Mouse (Mus musculus): Measurements from ENCODE around the gene H2-DMa. TPM values are rescaled to one million over a fixed set of nuclear protein-coding genes. Genes with fewer than 3 reads are reported as not detected.
A peak's percentile ranks its signal among the peaks of the same experiment; 100 is the strongest.

H2-DMa gene
- polyA plus RNA-seq, 1 experiment from 2014 or later: 13.8 TPM

DNA sequence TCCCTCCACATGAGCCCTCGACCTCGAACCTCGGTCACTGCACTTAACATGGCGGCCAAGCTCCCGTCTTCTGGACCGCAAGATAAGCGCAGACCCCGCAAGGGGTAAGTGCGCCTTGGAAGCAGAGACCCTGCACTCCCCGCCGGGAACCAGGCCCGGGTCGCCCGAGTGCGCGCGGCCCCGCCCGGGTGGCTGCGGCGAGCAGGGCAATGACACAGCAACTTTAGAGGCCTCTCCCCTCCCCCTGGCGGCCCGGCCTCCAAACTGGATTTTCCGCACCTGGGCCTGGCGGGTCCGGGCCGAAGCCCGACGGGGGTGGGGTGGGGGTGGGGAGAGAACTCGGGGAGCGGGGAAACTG is 1.5 kb downstream of the H2-DMa start:
- WGBS: under 1% methylated on average over 30 of the region's 31 CpGs
- Histone ChIP-seq H3K9me3 (replicated peaks; ENCODE audit: control insufficient read depth, low read length) (no peaks in the 10 kb centered on the region), H3K9ac (ENCODE audit: low read length) (peak overlapping the region; percentile 100), H3K27ac (ENCODE audit: low read length) (peak overlapping the region; percentile 100), H3K4me2 (ENCODE audit: low read depth, low read length) (peak overlapping the region; percentile 83), H3K4me1 (ENCODE audit: control insufficient read depth, insufficient read depth, low read length) (peaks cover 24% of the 10 kb centered on the region), H3K4me3 (ENCODE audit: low read length) (peak overlapping the region; percentile 89), H3K36me3 (ENCODE audit: control insufficient read depth, insufficient read depth) (peaks cover 14% of the 10 kb centered on the region), H3K27me3 (ENCODE audit: control insufficient read depth, insufficient read depth, low read length) (no peaks in the 10 kb centered on the region)
- peak; percentile 6 for ATAC-seq (replicated peaks; ENCODE audit: extremely low read depth, insufficient read depth, low FRiP score)

DNA sequence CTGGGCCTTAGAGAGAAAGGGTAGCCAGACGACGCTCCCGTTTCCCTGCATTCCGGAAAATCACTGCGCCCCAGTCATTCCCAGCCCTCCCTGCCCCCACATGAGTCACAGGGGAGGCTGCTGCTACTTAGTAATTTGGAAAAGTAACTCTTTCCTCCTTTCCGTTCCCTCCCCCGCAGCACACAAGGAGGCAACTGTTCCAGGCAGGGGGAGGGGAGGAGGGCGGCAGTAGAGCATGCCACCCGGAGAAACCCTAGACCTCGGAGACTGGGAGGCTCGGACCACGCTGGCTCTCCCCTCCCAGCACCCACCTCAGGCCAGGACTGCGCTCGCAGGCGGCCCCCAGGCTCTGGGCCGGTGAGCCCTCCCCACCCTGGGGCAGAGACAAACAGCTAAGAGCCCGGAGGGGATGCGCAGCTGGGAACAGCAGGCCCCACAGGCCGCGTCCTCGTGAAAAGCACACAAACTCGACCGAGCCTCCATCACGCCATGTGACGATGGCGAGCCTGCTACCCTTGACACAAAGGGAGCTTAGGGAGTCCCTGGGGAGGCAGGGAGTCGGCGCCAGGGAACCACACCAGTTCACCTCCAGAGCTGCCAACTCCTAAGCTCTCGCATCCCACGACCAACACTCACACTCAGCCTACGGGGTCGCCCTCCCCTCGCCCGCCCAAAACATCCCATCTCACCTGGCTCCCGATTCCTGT is 2.0 kb downstream of the H2-DMa start:
- peaks cover 10% of the 10 kb centered on the region for H3K36me3 ChIP-seq (ENCODE audit: control insufficient read depth, insufficient read depth)
- H3K27me3 ChIP-seq (ENCODE audit: control insufficient read depth, insufficient read depth, low read length): no peaks in the 10 kb centered on the region
- H3K9ac ChIP-seq (ENCODE audit: low read length): peak overlapping the region; percentile 100
- H3K9me3 ChIP-seq (replicated peaks; ENCODE audit: control insufficient read depth, low read length): no peaks in the 10 kb centered on the region
- peaks cover 23% of the 10 kb centered on the region for H3K4me1 ChIP-seq (ENCODE audit: control insufficient read depth, insufficient read depth, low read length)
- peak; percentile 15 for ATAC-seq (replicated peaks; ENCODE audit: extremely low read depth, insufficient read depth, low FRiP score)
- peak overlapping the region; percentile 100 for H3K27ac ChIP-seq (ENCODE audit: low read length)
- H3K4me2 ChIP-seq (ENCODE audit: low read depth, low read length): peak overlapping the region; percentile 83
- under 1% methylated on average over 32 of the region's 35 CpGs for WGBS
- H3K4me3 ChIP-seq (ENCODE audit: low read length): peak overlapping the region; percentile 89

DNA sequence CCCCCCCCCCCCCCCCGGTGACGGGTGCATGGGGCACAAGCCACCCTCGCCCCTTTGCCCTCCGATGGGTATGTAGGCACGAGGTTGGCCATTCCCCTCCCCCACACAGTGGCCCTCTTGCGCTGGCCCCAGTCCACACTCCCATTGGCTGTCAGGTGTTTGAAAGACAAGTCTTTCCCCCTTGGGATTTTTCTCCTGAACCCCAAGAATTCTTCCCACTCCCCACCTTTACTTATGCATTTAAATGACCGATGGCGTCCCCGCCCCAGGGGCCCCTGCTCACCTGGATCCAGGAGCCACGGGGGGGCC is 2.5 kb downstream of the H2-DMa start:
- ATAC-seq (replicated peaks; ENCODE audit: extremely low read depth, insufficient read depth, low FRiP score): no peak
- no peaks in the 10 kb centered on the region for H3K27me3 ChIP-seq (ENCODE audit: control insufficient read depth, insufficient read depth, low read length)
- WGBS: 0% methylated on average over 7 of the region's 10 CpGs
- H3K9ac ChIP-seq (ENCODE audit: low read length): peak overlapping the region; percentile 100
- peak overlapping the region; percentile 89 for H3K4me3 ChIP-seq (ENCODE audit: low read length)
- H3K9me3 ChIP-seq (replicated peaks; ENCODE audit: control insufficient read depth, low read length): no peaks in the 10 kb centered on the region
- H3K36me3 ChIP-seq (ENCODE audit: control insufficient read depth, insufficient read depth): peaks cover 5% of the 10 kb centered on the region; the same call in 1 of the 2 replicates
- peak overlapping the region; percentile 83 for H3K4me2 ChIP-seq (ENCODE audit: low read depth, low read length)
- peak overlapping the region; percentile 100 for H3K27ac ChIP-seq (ENCODE audit: low read length)
- peaks cover 19% of the 10 kb centered on the region for H3K4me1 ChIP-seq (ENCODE audit: control insufficient read depth, insufficient read depth, low read length)

DNA sequence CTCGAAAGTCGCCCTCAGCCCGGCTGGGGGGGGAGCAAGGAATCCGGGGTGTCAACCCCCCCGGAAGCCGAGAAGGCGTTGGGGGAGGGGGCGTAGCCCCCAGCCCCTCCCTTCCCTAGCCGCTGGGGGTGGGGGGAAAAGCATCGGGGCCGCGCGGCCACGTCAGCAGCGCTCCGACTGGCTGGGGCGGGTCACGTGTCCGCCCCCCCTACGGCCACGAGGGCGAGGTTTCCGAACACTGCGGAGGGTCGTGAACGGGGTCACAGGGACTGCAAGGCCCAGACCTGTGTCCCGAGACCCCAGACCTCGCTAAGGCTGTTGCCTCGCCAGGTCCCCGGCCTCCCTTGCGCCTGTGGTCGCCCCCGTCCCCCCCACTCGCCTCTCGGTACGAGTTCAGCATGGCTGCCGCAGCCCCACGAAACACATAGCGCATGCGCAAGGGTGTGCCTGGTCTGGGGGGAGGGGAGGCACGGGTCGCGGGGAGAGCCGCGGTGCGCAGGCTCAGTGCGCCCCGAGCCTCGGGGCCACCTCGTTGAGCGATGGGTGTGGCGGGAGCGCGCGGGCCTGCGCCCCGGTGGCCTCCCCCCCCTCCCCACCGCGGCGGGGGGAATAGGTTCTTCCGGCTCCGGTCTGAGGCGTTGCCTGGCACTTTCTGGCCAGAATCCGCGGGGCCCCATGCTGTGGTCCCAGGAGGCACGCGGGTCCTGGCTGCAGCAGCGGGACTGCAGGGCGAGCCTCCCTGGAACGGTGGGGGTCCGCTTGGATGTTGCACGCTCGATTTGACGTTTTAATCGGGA is 3.0 kb downstream of the H2-DMa start, which contains the start of gene Brd2:
Brd2 (minus strand) TSS at position 447 of the 797 bp plus-strand sequence.
- peaks cover 18% of the 10 kb centered on the region for H3K4me1 ChIP-seq (ENCODE audit: control insufficient read depth, insufficient read depth, low read length)
- peak within 1 kb of the TSS; percentile 89 for H3K4me3 ChIP-seq (ENCODE audit: low read length)
- peak within 1 kb of the TSS; percentile 100 for H3K9ac ChIP-seq (ENCODE audit: low read length)
- peak within 1 kb of the TSS; percentile 83 for H3K4me2 ChIP-seq (ENCODE audit: low read depth, low read length)
- H3K27ac ChIP-seq (ENCODE audit: low read length): peak within 1 kb of the TSS; percentile 100
- under 1% methylated on average over 61 of the region's 75 CpGs for WGBS
- H3K9me3 ChIP-seq (replicated peaks; ENCODE audit: control insufficient read depth, low read length): no peaks in the 10 kb centered on the region
- H3K27me3 ChIP-seq (ENCODE audit: control insufficient read depth, insufficient read depth, low read length): no peaks in the 10 kb centered on the region
- H3K36me3 ChIP-seq (ENCODE audit: control insufficient read depth, insufficient read depth): peaks cover 5% of the 10 kb centered on the region; the same call in 1 of the 2 replicates
- peak; percentile 56 for ATAC-seq (replicated peaks; ENCODE audit: extremely low read depth, insufficient read depth, low FRiP score)

DNA sequence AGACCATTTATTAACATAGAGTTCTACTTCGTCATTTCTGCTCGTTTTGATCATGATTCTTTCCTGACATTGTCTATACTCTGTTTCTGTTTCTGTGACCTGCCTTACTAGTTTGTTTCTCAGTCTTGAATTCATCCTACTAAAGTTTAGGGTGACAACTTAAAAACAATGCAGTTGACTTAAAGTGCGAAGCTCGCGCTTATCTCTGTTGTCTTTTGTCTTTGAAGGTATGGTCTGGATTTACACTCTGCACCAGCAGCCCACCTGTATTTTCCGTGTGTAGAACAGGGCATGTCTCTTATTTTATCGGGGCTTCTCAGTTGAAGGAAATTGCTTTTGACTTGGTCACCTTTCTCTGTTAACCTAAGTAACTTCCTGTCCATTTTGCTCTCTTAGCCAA is 3.8 kb downstream of the H2-DMa start:
- no peak for ATAC-seq (replicated peaks; ENCODE audit: extremely low read depth, insufficient read depth, low FRiP score)
- H3K27ac ChIP-seq (ENCODE audit: low read length): peak overlapping the region; percentile 100
- H3K4me2 ChIP-seq (ENCODE audit: low read depth, low read length): peak overlapping the region; percentile 83
- H3K9ac ChIP-seq (ENCODE audit: low read length): peak overlapping the region; percentile 100
- H3K9me3 ChIP-seq (replicated peaks; ENCODE audit: control insufficient read depth, low read length): no peaks in the 10 kb centered on the region
- WGBS: under 1% methylated on average over 7 of the region's 7 CpGs
- peaks cover 18% of the 10 kb centered on the region for H3K4me1 ChIP-seq (ENCODE audit: control insufficient read depth, insufficient read depth, low read length)
- no peaks in the 10 kb centered on the region for H3K27me3 ChIP-seq (ENCODE audit: control insufficient read depth, insufficient read depth, low read length)
- H3K4me3 ChIP-seq (ENCODE audit: low read length): peak overlapping the region; percentile 89
- H3K36me3 ChIP-seq (ENCODE audit: control insufficient read depth, insufficient read depth): peaks cover 5% of the 10 kb centered on the region; the same call in 1 of the 2 replicates

DNA sequence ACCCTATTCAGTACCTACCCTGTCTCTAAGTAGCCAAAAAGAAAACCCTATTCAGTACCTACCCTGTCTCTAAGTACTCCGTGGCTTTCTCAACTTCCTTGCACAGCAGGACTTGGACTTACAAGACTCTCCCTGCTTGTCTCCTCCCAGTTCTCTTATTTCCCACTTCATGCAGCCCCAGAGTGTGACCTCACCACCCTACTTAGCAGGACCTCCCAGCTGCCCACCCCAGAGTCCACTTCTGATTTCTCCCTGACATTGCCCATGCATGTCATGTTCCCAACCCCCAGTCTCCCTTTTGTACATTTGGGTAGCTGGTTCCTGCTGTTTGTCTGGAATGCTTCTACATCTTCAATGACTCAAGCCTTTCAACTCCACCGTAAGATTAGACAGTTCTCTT is 4.2 kb downstream of the H2-DMa start:
- Histone ChIP-seq H3K4me3 (ENCODE audit: low read length) (peak overlapping the region; percentile 89), H3K4me1 (ENCODE audit: control insufficient read depth, insufficient read depth, low read length) (peaks cover 19% of the 10 kb centered on the region), H3K4me2 (ENCODE audit: low read depth, low read length) (peak overlapping the region; percentile 83), H3K27me3 (ENCODE audit: control insufficient read depth, insufficient read depth, low read length) (no peaks in the 10 kb centered on the region), H3K9ac (ENCODE audit: low read length) (peak overlapping the region; percentile 100), H3K27ac (ENCODE audit: low read length) (peak overlapping the region; percentile 100), H3K9me3 (replicated peaks; ENCODE audit: control insufficient read depth, low read length) (no peaks in the 10 kb centered on the region), H3K36me3 (ENCODE audit: control insufficient read depth, insufficient read depth) (peaks cover 4% of the 10 kb centered on the region; the same call in 1 of the 2 replicates)
- WGBS: 2% methylated on average over 2 of the region's 2 CpGs
- ATAC-seq (replicated peaks; ENCODE audit: extremely low read depth, insufficient read depth, low FRiP score): no peak

DNA sequence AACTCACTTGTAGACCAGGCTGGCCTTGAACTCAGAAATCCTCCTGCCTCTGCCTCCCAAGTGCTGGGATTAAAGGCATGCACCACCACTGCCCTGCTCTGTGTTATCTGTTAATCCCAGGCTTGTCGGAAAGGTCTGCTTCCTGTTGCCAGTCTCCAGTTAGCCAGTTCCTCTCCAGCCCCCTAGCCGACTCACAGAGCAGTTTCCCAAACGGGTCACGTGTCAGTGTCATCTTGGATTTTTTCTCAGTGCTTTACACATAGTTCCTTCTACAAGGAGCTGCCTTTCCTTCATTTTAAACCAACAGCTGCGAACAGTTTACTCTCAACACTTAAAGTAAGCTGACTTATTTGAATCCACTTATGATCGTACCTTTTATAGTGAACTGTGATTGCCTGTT is 5.3 kb downstream of the H2-DMa start:
- Histone ChIP-seq H3K27ac (ENCODE audit: low read length) (no peak overlapping the region), H3K36me3 (ENCODE audit: control insufficient read depth, insufficient read depth) (no peaks in the 10 kb centered on the region), H3K9me3 (replicated peaks; ENCODE audit: control insufficient read depth, low read length) (no peaks in the 10 kb centered on the region), H3K9ac (ENCODE audit: low read length) (no peak overlapping the region), H3K4me1 (ENCODE audit: control insufficient read depth, insufficient read depth, low read length) (peaks cover 25% of the 10 kb centered on the region), H3K4me3 (ENCODE audit: low read length) (no peak overlapping the region), H3K4me2 (ENCODE audit: low read depth, low read length) (no peak overlapping the region), H3K27me3 (ENCODE audit: control insufficient read depth, insufficient read depth, low read length) (no peaks in the 10 kb centered on the region)
- ATAC-seq (replicated peaks; ENCODE audit: extremely low read depth, insufficient read depth, low FRiP score): no peak
- 65% methylated on average over 6 of the region's 6 CpGs for WGBS

DNA sequence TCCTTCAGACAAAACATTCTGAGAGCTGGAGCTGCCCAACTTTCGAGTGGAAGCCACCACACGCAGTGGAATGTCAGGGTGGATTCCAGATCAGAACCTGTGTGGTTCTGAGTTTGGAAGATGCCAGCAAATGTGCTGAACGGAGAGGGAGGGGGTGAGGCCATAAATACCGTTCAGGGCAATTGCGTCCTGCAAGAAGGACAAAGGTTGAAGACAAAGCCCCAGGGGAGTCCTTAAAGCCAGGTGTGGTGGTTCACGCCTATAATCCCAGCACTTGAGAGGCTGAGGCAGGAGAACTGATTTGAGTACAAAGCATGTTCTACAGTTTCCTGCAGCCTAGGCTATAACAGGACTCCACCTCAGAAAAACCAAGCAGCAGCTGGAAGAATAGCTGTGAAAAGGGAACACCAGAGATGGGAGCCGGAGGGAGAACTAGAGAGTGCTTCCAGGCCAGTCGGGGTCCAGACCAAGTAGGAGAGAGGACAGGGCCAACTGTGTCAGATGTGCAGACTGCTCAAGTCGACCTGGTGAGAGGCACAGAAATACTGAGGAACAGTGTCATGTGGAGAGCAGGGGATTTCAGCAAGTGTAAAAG is 7.6 kb downstream of the H2-DMa start:
- Histone ChIP-seq H3K9me3 (replicated peaks; ENCODE audit: control insufficient read depth, low read length) (no peaks in the 10 kb centered on the region), H3K27me3 (ENCODE audit: control insufficient read depth, insufficient read depth, low read length) (no peaks in the 10 kb centered on the region), H3K4me2 (ENCODE audit: low read depth, low read length) (no peak overlapping the region), H3K36me3 (ENCODE audit: control insufficient read depth, insufficient read depth) (no peaks in the 10 kb centered on the region), H3K9ac (ENCODE audit: low read length) (no peak overlapping the region), H3K4me3 (ENCODE audit: low read length) (no peak overlapping the region), H3K4me1 (ENCODE audit: control insufficient read depth, insufficient read depth, low read length) (peaks cover 25% of the 10 kb centered on the region), H3K27ac (ENCODE audit: low read length) (no peak overlapping the region)
- 63% methylated on average over 9 of the region's 9 CpGs for WGBS
- ATAC-seq (replicated peaks; ENCODE audit: extremely low read depth, insufficient read depth, low FRiP score): no peak

DNA sequence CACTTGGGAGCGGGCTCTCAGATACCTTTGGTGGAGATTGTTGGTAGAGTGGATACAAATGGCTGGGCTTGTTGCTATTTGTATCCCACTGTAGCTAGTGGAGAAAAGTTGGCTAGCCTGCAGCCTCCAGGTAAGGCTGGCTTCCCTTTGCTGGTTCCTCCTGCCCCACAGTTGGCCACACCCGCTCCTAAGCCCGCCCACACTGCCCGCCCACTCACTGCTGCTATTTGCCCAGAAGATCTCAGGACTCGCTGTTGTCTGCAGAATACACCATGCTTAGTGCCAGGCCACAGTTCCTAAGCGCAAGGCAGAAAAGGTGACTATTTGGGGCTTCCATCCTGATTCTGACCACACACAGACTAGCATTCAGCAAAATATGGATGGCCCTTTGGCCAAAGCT is 8.1 kb downstream of the H2-DMa start:
- H3K9ac ChIP-seq (ENCODE audit: low read length): no peak overlapping the region
- H3K4me2 ChIP-seq (ENCODE audit: low read depth, low read length): no peak overlapping the region
- no peaks in the 10 kb centered on the region for H3K36me3 ChIP-seq (ENCODE audit: control insufficient read depth, insufficient read depth)
- H3K4me1 ChIP-seq (ENCODE audit: control insufficient read depth, insufficient read depth, low read length): peaks cover 25% of the 10 kb centered on the region
- no peak for ATAC-seq (replicated peaks; ENCODE audit: extremely low read depth, insufficient read depth, low FRiP score)
- H3K4me3 ChIP-seq (ENCODE audit: low read length): no peak overlapping the region
- H3K9me3 ChIP-seq (replicated peaks; ENCODE audit: control insufficient read depth, low read length): no peaks in the 10 kb centered on the region
- 34% methylated on average over 6 of the region's 6 CpGs for WGBS
- H3K27me3 ChIP-seq (ENCODE audit: control insufficient read depth, insufficient read depth, low read length): no peaks in the 10 kb centered on the region
- no peak overlapping the region for H3K27ac ChIP-seq (ENCODE audit: low read length)

All from heart, embryonic 16.5 days (tissue).